Mouse (Mus musculus) neural tube, embryonic 10.5 days (tissue): ENCODE data around the gene Ndufa4l2.

Source experiments
- DNase-seq: peaks from one replicate; pipeline ENCODE4 v3.0.0-alpha.2; 2017; ENCODE audit warnings: low spot score; ENCODE audit errors: extremely low spot score

The Ndufa4l2 gene

DNA sequence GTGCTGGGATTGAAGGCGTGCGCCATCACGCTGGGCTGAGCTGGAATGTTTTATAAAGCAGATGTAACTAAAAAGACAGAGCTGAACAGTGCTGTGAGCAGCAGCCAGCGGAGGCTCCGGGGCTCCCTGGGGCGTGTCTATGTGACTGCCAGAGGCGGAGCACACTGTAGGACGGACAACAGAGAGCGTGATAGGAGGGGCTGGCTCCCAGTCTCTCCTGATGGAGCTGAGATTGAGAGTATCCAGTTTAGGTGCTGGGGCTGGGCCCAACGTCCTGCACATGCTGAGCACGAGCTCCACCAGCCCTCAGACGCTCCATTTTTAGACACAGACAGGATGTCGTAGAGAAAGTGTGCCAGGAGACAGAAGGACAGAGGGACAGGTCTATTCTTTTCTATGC is 49.5 kb downstream of the Ndufa4l2 start:
- no peak for DNase-seq
